Mouse (Mus musculus) spleen, adult 2 months (tissue): ENCODE measurements at regions not wholly inside any gene's neighbourhood (a gene's known extent, or its start where the extent isn't known, plus 50 kb on each side); places are given as distances from the start of the nearest gene placed in this dataset.

Source experiments
- DNase-seq, 2 experiments: peaks; one replicate each; pipeline versions ENCODE4 v3.0.0 to v3.0.0-alpha.2; 2012 to 2021; ENCODE audit warnings: low spot score in 2 of 2, low read depth in 1 of 2
- H3K27ac ChIP-seq: fragments of 200-500 bp; 2 replicates; pipeline ENCODE4 v1.5.1; 2012; ENCODE audit warnings: low read length, inconsistent platforms; ENCODE audit not compliant: insufficient read depth
- H3K27me3 ChIP-seq: fragments of 200-500 bp; 2 replicates; pipeline ENCODE4 v1.6.1; 2012; ENCODE audit warnings: mild to moderate bottlenecking, moderate library complexity, low read length, inconsistent platforms; ENCODE audit not compliant: control insufficient read depth, insufficient read depth
- H3K36me3 ChIP-seq: fragments of 200-500 bp; 2 replicates; pipeline ENCODE4 v1.6.1; 2012; ENCODE audit warnings: mild to moderate bottlenecking, low read length, inconsistent platforms; ENCODE audit not compliant: control insufficient read depth, insufficient read depth
- H3K4me1 ChIP-seq: fragments of 200-500 bp; 2 replicates; pipeline ENCODE4 v1.6.1; 2011; ENCODE audit warnings: inconsistent platforms; ENCODE audit not compliant: control insufficient read depth, insufficient read depth, insufficient read length
- H3K4me3 ChIP-seq: fragments of 200-500 bp; 2 replicates; pipeline ENCODE4 v1.5.1; 2011; ENCODE audit warnings: mild to moderate bottlenecking, inconsistent platforms; ENCODE audit not compliant: insufficient read depth, insufficient read length; ENCODE audit errors: extremely low read depth
- CTCF ChIP-seq: fragments of 200-500 bp; IDR thresholded peaks from 2 replicates; pipeline ENCODE4 v1.5.1; 2011; ENCODE audit warnings: mild to moderate bottlenecking, inconsistent platforms; ENCODE audit not compliant: insufficient read depth, insufficient read length, insufficient replicate concordance; ENCODE audit errors: extremely low read depth
- POLR2A ChIP-seq: fragments of 200-500 bp; IDR thresholded peaks from 2 replicates; pipeline ENCODE4 v1.6.1; 2011; ENCODE audit warnings: low read depth, low read length, inconsistent platforms
- WGBS: fragments of 180-500 bp; shearing (Covaris S2); methylation state at CpG from one replicate; pipeline ENCODE4 v1.1.7; 2018; 5-methylcytosine and 5-hydroxymethylcytosine counted together

GRCm38 (mm10) chr14:14525225-14525624 is 124.1 kb downstream of the Olfr721-ps1 start:
- TF ChIP-seq CTCF (no peak), POLR2A (no peak)
- Histone ChIP-seq H3K4me3 (no peak overlapping the region), H3K27me3 (no peaks in the 10 kb centered on the region), H3K36me3 (no peaks in the 10 kb centered on the region), H3K4me1 (peaks cover 5% of the 10 kb centered on the region; the same call in 1 of the 2 replicates), H3K27ac (peak overlapping the region; percentile 73; the same call in 1 of the 2 replicates)
- 22% methylated on average over 4 of the region's 4 CpGs for WGBS
- DNase-seq, result peak; percentile 40 to 47

GRCm38 (mm10) chr14:14528437-14528836 is 127.3 kb downstream of the Olfr721-ps1 start:
- no peak overlapping the region for H3K27ac ChIP-seq
- TF ChIP-seq CTCF, result no peak
- no peak for TF ChIP-seq POLR2A

GRCm38 (mm10) chr14:14541206-14541605 is 140.1 kb downstream of the Olfr721-ps1 start:
- no peak overlapping the region for H3K4me3 ChIP-seq
- H3K4me1 ChIP-seq, result no peaks in the 10 kb centered on the region
- peak in 1 of 2 experiments; percentile 23 for DNase-seq

More at GRCm38 (mm10) chr14:14528437-14528836, 127.3 kb downstream of the Olfr721-ps1 start:
- no peaks in the 10 kb centered on the region for H3K36me3 ChIP-seq
- H3K27me3 ChIP-seq, result no peaks in the 10 kb centered on the region
- WGBS, result 91% methylated on average over 1 of the region's 1 CpGs
- peaks cover 5% of the 10 kb centered on the region; the same call in 1 of the 2 replicates for H3K4me1 ChIP-seq
- DNase-seq, result no peak
- no peak overlapping the region for H3K4me3 ChIP-seq

GRCm38 (mm10) chr14:14541705-14542104 is 140.6 kb downstream of the Olfr721-ps1 start:
- TF ChIP-seq POLR2A (no peak), CTCF (no peak)
- no peak overlapping the region for H3K27ac ChIP-seq
- WGBS, result 84% methylated on average over 3 of the region's 3 CpGs
- no peaks in the 10 kb centered on the region for H3K4me1 ChIP-seq
- no peaks in the 10 kb centered on the region for H3K36me3 ChIP-seq
- no peak for DNase-seq
- H3K4me3 ChIP-seq, result no peak overlapping the region
- no peaks in the 10 kb centered on the region for H3K27me3 ChIP-seq

More at GRCm38 (mm10) chr14:14541206-14541605, 140.1 kb downstream of the Olfr721-ps1 start:
- Histone ChIP-seq H3K27me3 (no peaks in the 10 kb centered on the region), H3K27ac (no peak overlapping the region), H3K36me3 (no peaks in the 10 kb centered on the region)
- TF ChIP-seq CTCF, result no peak
- no peak for TF ChIP-seq POLR2A

GRCm38 (mm10) chr14:14544236-14544635 is 143.1 kb downstream of the Olfr721-ps1 start:
- DNase-seq, result no peak
- H3K4me1 ChIP-seq, result no peaks in the 10 kb centered on the region
- H3K4me3 ChIP-seq, result no peak overlapping the region
- no peaks in the 10 kb centered on the region for H3K36me3 ChIP-seq
- whole genome bisulfite sequencing, result 89% methylated on average over 7 of the region's 7 CpGs
- no peak for TF ChIP-seq POLR2A
- no peak for TF ChIP-seq CTCF
- no peak overlapping the region for H3K27ac ChIP-seq
- no peaks in the 10 kb centered on the region for H3K27me3 ChIP-seq

GRCm38 (mm10) chr14:14552201-14552600 is 149.9 kb upstream of the Slc4a7 start:
- no peak for TF ChIP-seq POLR2A

GRCm38 (mm10) chr14:14574851-14575250 is 127.2 kb upstream of the Slc4a7 start:
- no peak for TF ChIP-seq CTCF
- TF ChIP-seq POLR2A, result no peak
- 71% methylated on average over 4 of the region's 4 CpGs for WGBS
- Histone ChIP-seq H3K4me1 (no peaks in the 10 kb centered on the region), H3K4me3 (no peak overlapping the region), H3K27me3 (no peaks in the 10 kb centered on the region), H3K36me3 (no peaks in the 10 kb centered on the region), H3K27ac (no peak overlapping the region)
- DNase-seq, result no peak

More at GRCm38 (mm10) chr14:14552201-14552600, 149.9 kb upstream of the Slc4a7 start:
- DNase-seq, result no peak
- Histone ChIP-seq H3K36me3 (no peaks in the 10 kb centered on the region), H3K27ac (no peak overlapping the region), H3K27me3 (no peaks in the 10 kb centered on the region), H3K4me3 (no peak overlapping the region), H3K4me1 (no peaks in the 10 kb centered on the region)
- WGBS, result 79% methylated on average over 2 of the region's 2 CpGs
